Mouse (Mus musculus) layer of hippocampus, postnatal 14 days (tissue): ENCODE data around the gene Exoc6. TPM values are rescaled to one million over a fixed set of nuclear protein-coding genes. Genes with fewer than 3 reads are reported as not detected.
A peak's percentile ranks its signal among the peaks of the same experiment; 100 is the strongest.

Experiments used
- DNase-seq, 2 experiments: peaks; one replicate each; pipeline ENCODE4 v3.0.0; 2021 to 2022; ENCODE audit warnings: low spot score in 2 of 2, mixed read lengths in 1 of 2
- total RNA-seq, 2 experiments: library from RNA; stranded (reverse); gene quantifications; 2 replicates each; pipeline ENCODE4 v1.2.3; 2021

Gene Exoc6
- total RNA-seq, 2 experiments from 2014 or later = 50.1 to 52.5 TPM

- DNase-seq = no peak
Measured at GRCm38 (mm10) chr19:37570966-37571718, 20.9 kb downstream of the Exoc6 start.

GRCm38 (mm10) chr19:37574802-37575201, 24.6 kb downstream of the Exoc6 start:
- no peak for DNase-seq

GRCm38 (mm10) chr19:37579607-37580006, 29.4 kb downstream of the Exoc6 start:
- no peak for DNase-seq

GRCm38 (mm10) chr19:37580438-37580837, 30.2 kb downstream of the Exoc6 start:
- DNase-seq = no peak

GRCm38 (mm10) chr19:37585210-37585609, 35.0 kb downstream of the Exoc6 start:
- DNase-seq = no peak

DNA sequence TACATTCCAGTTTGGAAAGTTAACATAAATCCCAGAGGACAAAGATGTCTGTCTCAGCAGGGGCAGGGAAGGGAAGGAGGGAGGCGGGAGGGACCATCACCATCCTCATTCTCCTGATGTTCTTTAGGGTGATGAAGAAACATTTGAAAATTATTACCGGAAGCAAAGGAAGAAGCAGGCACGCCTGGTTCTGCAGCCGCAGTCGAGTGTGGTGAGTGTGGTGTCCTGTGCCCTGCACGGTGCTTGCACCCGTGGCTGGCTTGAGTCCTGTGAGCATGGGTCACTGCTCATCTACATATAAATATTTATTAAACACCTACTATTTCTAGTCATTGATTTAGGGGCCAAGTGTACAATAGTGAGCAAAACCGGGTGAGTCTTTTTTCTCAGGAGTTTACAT, 35.5 kb downstream of the Exoc6 start:
- DNase-seq = no peak

GRCm38 (mm10) chr19:37590544-37590943, 40.3 kb downstream of the Exoc6 start:
- no peak for DNase-seq

- peak in 1 of 2 experiments; percentile 44 for DNase-seq
Measured at GRCm38 (mm10) chr19:37601968-37602848, 52.0 kb downstream of the Exoc6 start.

- no peak for DNase-seq
Measured at GRCm38 (mm10) chr19:37609991-37610390, 59.8 kb downstream of the Exoc6 start.

DNA sequence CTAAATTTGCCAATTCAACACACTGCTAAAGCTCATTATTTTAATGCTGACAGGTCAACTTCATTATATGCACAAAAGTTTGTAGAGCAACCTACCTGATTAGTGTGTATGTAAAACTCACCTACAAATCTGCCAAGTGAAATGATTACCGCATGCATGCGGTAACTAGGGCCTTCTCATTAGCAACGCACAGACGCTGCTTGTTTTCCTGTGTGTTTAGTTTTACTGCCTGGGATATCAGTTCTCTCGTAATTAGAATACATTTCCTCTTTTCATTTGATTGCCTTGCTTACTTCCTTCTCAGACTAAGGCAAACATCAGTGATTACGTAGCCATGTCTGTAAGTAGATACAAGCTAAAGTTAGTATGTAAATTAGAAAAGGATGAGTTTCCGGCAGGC, 62.7 kb downstream of the Exoc6 start:
- no peak for DNase-seq

DNA sequence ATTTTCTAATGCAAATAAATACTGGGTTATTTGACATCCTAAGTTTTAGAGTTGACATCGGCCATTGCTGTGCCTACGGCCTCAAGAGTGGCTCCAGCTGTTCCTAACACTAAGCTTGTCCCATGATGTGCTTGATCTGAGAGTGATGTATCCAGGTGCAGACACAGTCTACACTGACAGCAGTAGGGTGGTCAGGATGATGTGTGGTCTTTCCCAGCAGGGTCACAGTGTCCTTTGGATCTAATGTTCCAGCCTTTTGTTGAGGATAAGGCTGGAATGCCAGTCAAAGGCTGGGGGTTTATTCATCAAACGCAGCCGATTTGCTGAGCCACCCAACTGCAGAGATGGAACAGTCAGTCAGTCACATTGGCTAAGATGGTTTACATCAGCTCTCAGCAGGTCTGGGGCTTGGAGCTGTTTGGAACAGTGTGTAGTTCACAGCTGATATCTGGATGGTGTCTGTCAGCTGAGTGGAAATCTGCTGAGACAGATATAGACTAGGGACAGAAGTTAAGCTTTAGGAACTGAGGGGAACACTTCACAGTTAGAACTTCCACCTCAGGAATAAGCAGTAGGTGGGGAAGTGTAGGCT, 64.9 kb downstream of the Exoc6 start:
- DNase-seq = peak in 1 of 2 experiments; percentile 41

- no peak for DNase-seq
Measured at GRCm38 (mm10) chr19:37647994-37648393, 97.8 kb downstream of the Exoc6 start.

DNA sequence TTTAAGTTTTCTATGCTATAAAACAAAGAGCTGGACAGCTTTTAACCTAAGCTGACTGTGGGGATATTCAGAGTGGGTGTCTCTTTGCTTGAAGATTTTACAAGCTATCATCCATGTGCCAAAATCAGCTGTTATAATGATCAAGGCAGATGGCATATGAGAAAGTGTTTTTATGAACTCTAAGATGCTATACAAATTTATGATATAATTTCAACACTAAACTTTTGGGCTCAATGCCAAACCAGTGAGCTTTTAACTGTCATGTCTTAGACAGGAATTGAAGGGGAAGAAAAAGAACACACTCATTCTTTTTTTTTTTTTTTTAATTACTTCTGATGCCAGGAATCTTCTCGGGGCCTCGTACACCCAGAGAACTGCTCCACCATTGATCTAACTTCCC, 100.3 kb downstream of the Exoc6 start:
- peak in 1 of 2 experiments; percentile 16 for DNase-seq

DNA sequence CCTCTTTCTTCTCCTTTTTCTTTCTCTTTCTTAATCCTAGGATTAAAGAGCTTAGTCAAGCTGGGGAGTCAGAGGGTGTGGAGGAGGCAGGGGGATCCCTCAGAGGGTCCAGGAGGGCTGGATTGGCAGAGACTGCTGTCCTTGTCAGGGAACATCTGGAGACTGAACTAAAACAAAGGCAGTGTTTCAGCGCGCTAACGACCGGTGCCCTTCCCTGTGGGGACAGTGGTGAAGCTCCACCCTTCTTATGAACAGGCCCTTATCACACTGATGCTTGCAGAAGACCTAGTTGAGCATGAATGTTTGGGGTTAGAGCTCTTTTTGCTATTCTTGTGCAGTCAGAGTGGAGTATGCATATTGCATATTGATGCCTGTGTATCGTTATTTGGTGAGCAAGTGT, 103.8 kb downstream of the Exoc6 start:
- DNase-seq = no peak

DNA sequence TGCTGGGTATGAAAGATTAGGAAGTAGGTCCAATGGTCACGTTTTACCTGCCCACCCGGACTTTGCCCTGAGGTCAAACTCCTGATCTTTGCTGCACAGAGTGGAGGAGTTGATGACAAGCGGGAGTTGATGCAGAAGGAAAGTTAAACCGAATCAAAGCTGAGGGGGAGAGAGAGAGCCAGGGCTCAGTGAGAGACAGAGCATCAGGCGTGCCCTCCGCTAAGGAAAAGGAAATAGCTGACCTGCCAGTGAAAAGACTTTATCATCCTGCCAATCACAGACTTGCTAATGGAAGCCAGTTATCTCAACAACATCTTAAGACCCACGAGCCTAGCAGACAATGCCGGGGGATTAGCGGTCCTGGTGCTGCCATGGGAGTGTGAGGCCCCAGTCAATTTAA, 106.2 kb downstream of the Exoc6 start:
- DNase-seq = no peak

GRCm38 (mm10) chr19:37665256-37665655, 115.0 kb downstream of the Exoc6 start:
- no peak for DNase-seq

GRCm38 (mm10) chr19:37667855-37668594, 117.8 kb downstream of the Exoc6 start:
- no peak for DNase-seq

DNA sequence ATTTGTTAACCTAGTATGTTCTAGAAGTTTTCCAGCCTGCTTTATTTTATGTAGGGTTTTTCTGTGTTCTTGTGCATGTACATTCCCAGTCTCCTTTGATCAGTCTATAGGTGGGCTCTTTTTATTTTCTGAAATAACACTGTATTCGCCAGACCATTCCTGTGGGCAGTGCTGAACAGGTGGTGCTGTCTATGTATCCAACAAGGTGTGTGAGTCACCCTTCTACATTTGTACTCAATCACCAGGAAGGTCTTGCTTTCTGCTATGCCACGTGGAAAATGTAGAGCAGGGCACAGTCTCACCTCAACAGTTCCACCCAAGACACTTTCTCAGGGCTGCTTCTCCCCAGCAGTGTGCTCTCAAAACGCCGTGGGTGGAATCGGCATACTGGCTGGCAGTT, 118.4 kb downstream of the Exoc6 start:
- no peak for DNase-seq

- DNase-seq = no peak
Measured at GRCm38 (mm10) chr19:37669486-37669885, 119.3 kb downstream of the Exoc6 start.

- DNase-seq = no peak
Measured at GRCm38 (mm10) chr19:37673393-37673792, 123.2 kb downstream of the Exoc6 start.

GRCm38 (mm10) chr19:37685281-37685680, 135.1 kb downstream of the Exoc6 start, which contains the start of gene Cyp26c1:
TSS of gene Cyp26c1 (plus strand) at chr19:37685581.
- no peak for DNase-seq
